Mouse (Mus musculus) thymus, adult 2 months (tissue): ENCODE data around the gene Clca4a.

Experiments used
- CTCF ChIP-seq: fragments of 200-500 bp; IDR thresholded peaks from 2 replicates; pipeline ENCODE4 v1.5.1; 2012; ENCODE audit warnings: mild to moderate bottlenecking, control low read depth, low read length, moderate library complexity, borderline replicate concordance; ENCODE audit not compliant: control insufficient read depth, poor library complexity, insufficient read depth; ENCODE audit errors: extremely low read depth
- POLR2A ChIP-seq: fragments of 200-500 bp; IDR thresholded peaks from 2 replicates; pipeline ENCODE4 v1.6.1; 2012; ENCODE audit warnings: mild to moderate bottlenecking, low read length, control low read depth, moderate library complexity; ENCODE audit not compliant: control insufficient read depth, poor library complexity, insufficient read depth; ENCODE audit errors: extremely low read depth

DNA sequence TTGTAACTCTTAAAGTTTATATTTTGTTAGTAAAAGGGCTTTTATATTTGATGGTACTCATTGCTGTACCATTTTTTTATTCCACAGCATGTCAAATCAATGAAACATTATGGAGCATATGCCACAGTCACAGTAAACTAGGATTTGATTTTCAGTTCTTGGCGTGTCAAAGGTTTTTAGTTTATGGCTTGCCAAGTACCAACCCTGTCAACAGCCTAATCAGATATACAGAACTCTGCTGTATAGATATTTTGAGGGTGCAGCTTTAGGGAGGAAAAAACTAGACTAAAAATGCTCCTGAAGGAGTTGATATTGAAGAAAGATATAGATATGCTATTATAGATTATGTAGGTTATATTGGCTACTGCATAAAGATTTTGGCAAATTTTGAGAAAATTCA is 5.1 kb downstream of the Clca4a start:
- TF ChIP-seq CTCF (no peak), POLR2A (no peak)
